Mouse (Mus musculus) heart, embryonic 15.5 days (tissue): ENCODE results near the gene Ccr9. TPM values are rescaled to one million over a fixed set of nuclear protein-coding genes. Genes with fewer than 3 reads are reported as not detected.

Experiments used
- ATAC-seq: fragments of 200-750 bp; cut with Nextera tagmentation; replicated peaks from 2 replicates; pipeline ENCODE4 v1.8.0; 2017; ENCODE audit warnings: low read depth, moderate TSS enrichment; ENCODE audit not compliant: insufficient number of reproducible peaks, insufficient read depth, low FRiP score
- H3K27ac ChIP-seq: fragments of 300-500 bp; sonication (generic); 2 replicates; pipeline ENCODE4 v1.5.1; 2015; ENCODE audit warnings: mild to moderate bottlenecking, inconsistent platforms
- H3K27me3 ChIP-seq: fragments of 300-500 bp; sonication (generic); 2 replicates; pipeline ENCODE4 v1.6.1; 2015; ENCODE audit warnings: inconsistent platforms
- H3K36me3 ChIP-seq: fragments of 300-500 bp; sonication (generic); 2 replicates; pipeline ENCODE4 v1.6.1; 2015; ENCODE audit warnings: mild to moderate bottlenecking, inconsistent platforms
- H3K4me1 ChIP-seq: fragments of 300-500 bp; sonication (generic); replicated peaks from 2 replicates; pipeline ENCODE4 v1.6.1; 2015; ENCODE audit warnings: inconsistent platforms
- H3K4me2 ChIP-seq: fragments of 300-500 bp; sonication (generic); 2 replicates; pipeline ENCODE4 v1.6.1; 2015; ENCODE audit warnings: inconsistent platforms, mild to moderate bottlenecking, moderate library complexity
- H3K4me3 ChIP-seq: fragments of 300-500 bp; sonication (generic); 2 replicates; pipeline ENCODE4 v1.5.1; 2015; ENCODE audit warnings: mild to moderate bottlenecking, inconsistent platforms
- H3K9ac ChIP-seq: fragments of 300-500 bp; sonication (generic); 2 replicates; pipeline ENCODE4 v1.6.1; 2015; ENCODE audit warnings: mild to moderate bottlenecking, inconsistent platforms
- H3K9me3 ChIP-seq: fragments of 300-500 bp; sonication (generic); replicated peaks from 2 replicates; pipeline ENCODE4 v1.6.1; 2016; ENCODE audit warnings: inconsistent platforms
- WGBS: fragments of 180-500 bp; shearing (Covaris S2); methylation state at CpG from one replicate; pipeline ENCODE4 v1.1.7; 2015; ENCODE audit warnings: mixed read lengths; 5-methylcytosine and 5-hydroxymethylcytosine counted together
- polyA plus RNA-seq: library from polyadenylated mRNA; unstranded; fragments of >200 nt; fragmentation: Nextera tagmentation; extraction: Ambion mirVana; gene quantifications from 2 replicates; pipeline ENCODE4 v1.2.1, GENCODE M21; 2015

The Ccr9 gene
- polyA plus RNA-seq: 0.29 and 1.1 TPM in 2 replicates

- ATAC-seq: no peak
- WGBS: 1% methylated on average over 73 of the region's 73 CpGs
- no peak within 1 kb of the TSS; the same call in 1 of the 2 replicates for H3K9ac ChIP-seq
Observed at GRCm38 (mm10) chr9:123678327-123679105, at the start of gene Ccr9, which contains the start of gene Slc6a20a. Gene Ccr9, plus strand, starts transcription at chr9:123678439. Gene Slc6a20a, minus strand, starts transcription at chr9:123678885.

DNA sequence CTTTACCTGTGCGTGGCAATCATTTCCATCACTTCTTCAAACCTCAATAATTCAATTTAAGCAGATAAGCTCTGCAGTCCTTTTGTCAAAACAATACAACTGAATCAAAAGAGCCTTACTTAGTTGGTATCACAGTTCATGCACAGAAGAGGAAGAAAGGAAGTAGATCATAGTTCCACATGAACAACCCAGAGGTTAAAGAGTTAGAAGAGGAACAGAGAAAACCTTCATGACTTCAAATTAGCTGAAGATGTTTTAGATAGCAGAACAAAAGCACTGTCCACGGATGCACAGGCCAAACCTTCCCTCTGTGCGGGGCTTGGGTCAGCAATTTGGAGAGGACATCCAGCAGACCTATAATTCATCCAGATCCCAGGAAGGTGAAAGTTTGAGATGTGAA, 46.6 kb upstream of the Ccr9 start:
- Histone ChIP-seq H3K9me3 (no peaks in the 10 kb centered on the region), H3K9ac (no peak overlapping the region), H3K4me1 (no peaks in the 10 kb centered on the region), H3K27me3 (no peaks in the 10 kb centered on the region), H3K36me3 (no peaks in the 10 kb centered on the region), H3K4me2 (no peak overlapping the region), H3K4me3 (no peak overlapping the region), H3K27ac (no peak overlapping the region)
- 77% methylated on average over 3 of the region's 3 CpGs for whole genome bisulfite sequencing
- no peak for ATAC-seq

More at GRCm38 (mm10) chr9:123678327-123679105, at the start of gene Ccr9, which contains the start of gene Slc6a20a:
- Histone ChIP-seq H3K4me2 (peak within 1 kb of the TSS; percentile 86), H3K4me1 (peaks cover 10% of the 10 kb centered on the region), H3K36me3 (no peaks in the 10 kb centered on the region), H3K27me3 (peaks cover 80% of the 10 kb centered on the region), H3K4me3 (peak within 1 kb of the TSS; percentile 52), H3K9me3 (no peaks in the 10 kb centered on the region), H3K27ac (no peak within 1 kb of the TSS)

DNA sequence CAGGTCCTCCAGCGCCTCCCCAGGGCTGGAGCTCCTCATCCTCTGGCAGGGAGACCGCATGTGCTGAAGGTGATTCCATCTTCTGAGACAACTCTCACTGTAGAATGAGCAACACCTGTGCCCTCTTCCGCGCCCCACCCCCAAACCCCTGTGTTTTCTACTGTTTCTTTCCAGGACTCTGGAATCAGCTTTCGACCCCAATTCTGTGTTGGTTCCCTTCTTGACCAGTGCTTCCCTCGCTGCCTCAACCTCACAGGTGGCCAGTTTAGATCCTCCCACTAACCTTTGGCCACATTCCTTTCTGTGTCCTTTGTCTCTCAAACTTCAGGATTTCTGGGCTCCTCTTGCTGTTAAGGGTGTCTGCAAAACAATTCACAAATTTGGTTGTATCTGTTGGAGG, 46.0 kb upstream of the Ccr9 start, which contains the start of gene Slc6a20b:
Gene Slc6a20b, minus strand, starts transcription at position 285 of the 400 bp plus-strand sequence.
- 86% methylated on average over 6 of the region's 6 CpGs for WGBS
- no peaks in the 10 kb centered on the region for H3K36me3 ChIP-seq
- no peak for ATAC-seq
- no peak within 1 kb of the TSS for H3K4me2 ChIP-seq
- no peaks in the 10 kb centered on the region for H3K9me3 ChIP-seq
- no peak within 1 kb of the TSS for H3K4me3 ChIP-seq
- H3K4me1 ChIP-seq: no peaks in the 10 kb centered on the region
- H3K27ac ChIP-seq: no peak within 1 kb of the TSS
- H3K9ac ChIP-seq: no peak within 1 kb of the TSS
- peaks cover 3% of the 10 kb centered on the region; the same call in 1 of the 2 replicates for H3K27me3 ChIP-seq

GRCm38 (mm10) chr9:123632993-123633392, 45.2 kb upstream of the Ccr9 start:
- Histone ChIP-seq H3K9ac (no peak overlapping the region), H3K4me1 (no peaks in the 10 kb centered on the region), H3K36me3 (no peaks in the 10 kb centered on the region), H3K27ac (no peak overlapping the region), H3K4me3 (no peak overlapping the region), H3K9me3 (no peaks in the 10 kb centered on the region), H3K27me3 (peaks cover 3% of the 10 kb centered on the region; the same call in 1 of the 2 replicates), H3K4me2 (no peak overlapping the region)
- no peak for ATAC-seq
- WGBS: 76% methylated on average over 3 of the region's 3 CpGs

- WGBS: 53% methylated on average over 5 of the region's 5 CpGs
- no peak for ATAC-seq
- H3K36me3 ChIP-seq: no peaks in the 10 kb centered on the region
- no peak overlapping the region for H3K9ac ChIP-seq
- no peak overlapping the region for H3K4me3 ChIP-seq
- H3K4me2 ChIP-seq: no peak overlapping the region
- no peaks in the 10 kb centered on the region for H3K9me3 ChIP-seq
- H3K4me1 ChIP-seq: peaks cover 3% of the 10 kb centered on the region; the same call in 1 of the 2 replicates
- no peak overlapping the region for H3K27ac ChIP-seq
- peaks cover 3% of the 10 kb centered on the region; the same call in 1 of the 2 replicates for H3K27me3 ChIP-seq
Observed at GRCm38 (mm10) chr9:123636771-123637170, 41.5 kb upstream of the Ccr9 start.

DNA sequence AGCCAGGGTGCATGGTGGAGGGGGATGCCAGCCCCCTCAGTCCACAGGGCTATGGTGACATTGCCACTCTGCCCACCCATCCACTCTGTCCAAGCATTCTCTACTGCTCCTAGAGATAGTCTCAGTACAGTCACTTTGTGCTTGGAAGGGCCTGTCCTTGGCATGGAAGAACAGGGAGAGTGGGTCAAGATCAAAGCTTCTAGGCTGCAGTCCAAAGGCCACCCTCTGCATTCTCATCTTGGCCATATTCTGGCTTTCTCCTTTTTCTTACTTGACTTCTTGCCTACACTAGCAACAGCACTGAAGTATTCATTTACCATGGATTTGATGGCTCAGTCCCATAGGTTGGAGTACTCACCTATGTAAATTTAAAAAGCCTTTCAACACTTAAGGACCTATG, 40.0 kb upstream of the Ccr9 start:
- Histone ChIP-seq H3K27me3 (peaks cover 3% of the 10 kb centered on the region; the same call in 1 of the 2 replicates), H3K4me1 (peaks cover 3% of the 10 kb centered on the region; the same call in 1 of the 2 replicates), H3K4me2 (no peak overlapping the region), H3K27ac (no peak overlapping the region), H3K9ac (no peak overlapping the region), H3K9me3 (no peaks in the 10 kb centered on the region), H3K4me3 (no peak overlapping the region), H3K36me3 (no peaks in the 10 kb centered on the region)
- no peak for ATAC-seq

- no peaks in the 10 kb centered on the region for H3K36me3 ChIP-seq
- H3K9me3 ChIP-seq: no peaks in the 10 kb centered on the region
- no peak for ATAC-seq
- no peak overlapping the region for H3K27ac ChIP-seq
- no peak overlapping the region for H3K9ac ChIP-seq
- H3K4me1 ChIP-seq: peaks cover 3% of the 10 kb centered on the region; the same call in 1 of the 2 replicates
- H3K27me3 ChIP-seq: peaks cover 3% of the 10 kb centered on the region; the same call in 1 of the 2 replicates
- H3K4me2 ChIP-seq: no peak overlapping the region
- no peak overlapping the region for H3K4me3 ChIP-seq
- WGBS: 62% methylated on average over 1 of the region's 1 CpGs
Observed at GRCm38 (mm10) chr9:123638668-123639089, 39.6 kb upstream of the Ccr9 start.

DNA sequence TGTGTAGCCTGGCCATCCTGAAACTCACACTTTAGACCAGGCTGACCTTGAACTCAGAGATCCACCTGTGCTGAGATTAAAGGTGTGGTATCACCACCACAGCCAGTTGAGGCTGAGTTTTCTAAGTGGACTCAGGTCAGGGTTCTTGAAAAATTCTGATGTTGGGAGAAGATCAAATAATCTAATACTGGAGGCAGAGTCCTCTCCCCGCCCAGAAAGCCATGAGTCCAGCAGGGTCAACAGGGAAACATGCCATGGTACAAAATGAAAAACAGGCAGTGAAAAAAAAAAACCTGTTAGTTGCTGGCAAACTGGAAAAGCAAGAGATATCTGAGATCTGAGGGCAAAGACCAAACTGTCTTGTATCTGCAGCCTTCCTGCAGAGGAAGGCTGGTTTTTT, 38.1 kb upstream of the Ccr9 start:
- Histone ChIP-seq H3K9ac (no peak overlapping the region), H3K27me3 (peaks cover 3% of the 10 kb centered on the region; the same call in 1 of the 2 replicates), H3K9me3 (no peaks in the 10 kb centered on the region), H3K4me3 (no peak overlapping the region), H3K27ac (no peak overlapping the region), H3K4me1 (peaks cover 3% of the 10 kb centered on the region; the same call in 1 of the 2 replicates), H3K4me2 (no peak overlapping the region), H3K36me3 (no peaks in the 10 kb centered on the region)
- 77% methylated on average over 1 of the region's 1 CpGs for WGBS
- ATAC-seq: no peak

GRCm38 (mm10) chr9:123649785-123650511, 28.3 kb upstream of the Ccr9 start:
- H3K4me2 ChIP-seq: no peak overlapping the region
- WGBS: 64% methylated on average over 2 of the region's 2 CpGs
- no peak for ATAC-seq

GRCm38 (mm10) chr9:123651369-123651768, 26.9 kb upstream of the Ccr9 start:
- H3K36me3 ChIP-seq: no peaks in the 10 kb centered on the region
- no peaks in the 10 kb centered on the region for H3K4me1 ChIP-seq
- ATAC-seq: no peak
- H3K4me2 ChIP-seq: no peak overlapping the region
- no peaks in the 10 kb centered on the region for H3K27me3 ChIP-seq
- H3K4me3 ChIP-seq: no peak overlapping the region
- H3K27ac ChIP-seq: no peak overlapping the region
- WGBS: 40% methylated on average over 4 of the region's 4 CpGs
- no peak overlapping the region for H3K9ac ChIP-seq
- H3K9me3 ChIP-seq: no peaks in the 10 kb centered on the region

More at GRCm38 (mm10) chr9:123649785-123650511, 28.3 kb upstream of the Ccr9 start:
- Histone ChIP-seq H3K9me3 (no peaks in the 10 kb centered on the region), H3K27ac (no peak overlapping the region), H3K36me3 (no peaks in the 10 kb centered on the region), H3K4me1 (no peaks in the 10 kb centered on the region), H3K27me3 (no peaks in the 10 kb centered on the region), H3K9ac (no peak overlapping the region), H3K4me3 (no peak overlapping the region)

GRCm38 (mm10) chr9:123657457-123657856, 20.8 kb upstream of the Ccr9 start:
- no peak for ATAC-seq

More at GRCm38 (mm10) chr9:123657457-123657856, 20.8 kb upstream of the Ccr9 start:
- 72% methylated on average over 3 of the region's 3 CpGs for WGBS
- Histone ChIP-seq H3K27ac (no peak overlapping the region), H3K4me3 (no peak overlapping the region), H3K4me2 (no peak overlapping the region), H3K27me3 (no peaks in the 10 kb centered on the region), H3K36me3 (no peaks in the 10 kb centered on the region), H3K9me3 (no peaks in the 10 kb centered on the region), H3K9ac (no peak overlapping the region), H3K4me1 (no peaks in the 10 kb centered on the region)
